Mouse (Mus musculus) G1E (cell line): ENCODE results near the gene Wasf2. TPM values are rescaled to one million over a fixed set of nuclear protein-coding genes. Genes with fewer than 3 reads are reported as not detected.

ENCODE experiments used
- ATAC-seq: 2 replicates; pipeline ENCODE4 v1.8.0; 2016; ENCODE audit warnings: mild to moderate bottlenecking; ENCODE audit not compliant: insufficient number of reproducible peaks, poor library complexity, low FRiP score, severe bottlenecking; ENCODE audit errors: extremely low read depth
- DNase-seq: peaks from one replicate; pipeline ENCODE4 v3.0.0; 2012; ENCODE audit warnings: low spot score
- H3K27me3 ChIP-seq: 2 replicates; pipeline ENCODE4 v1.6.1; 2012; ENCODE audit warnings: mild to moderate bottlenecking, low read length, inconsistent platforms; ENCODE audit not compliant: insufficient read depth
- H3K36me3 ChIP-seq: replicated peaks from 2 replicates; pipeline ENCODE3; 2012; ENCODE audit warnings: mild to moderate bottlenecking, inconsistent platforms
- H3K4me1 ChIP-seq: 2 replicates; pipeline ENCODE4 v1.6.1; 2012; ENCODE audit warnings: low read depth, low read length, inconsistent platforms, mixed read lengths; ENCODE audit not compliant: insufficient read depth
- H3K4me3 ChIP-seq: 2 replicates; pipeline ENCODE4 v1.5.1; 2012; ENCODE audit warnings: low read depth, mild to moderate bottlenecking, inconsistent platforms, low read length, moderate library complexity, mixed read lengths
- H3K9me3 ChIP-seq: replicated peaks from 2 replicates; pipeline ENCODE4 v1.6.1; 2012; ENCODE audit warnings: inconsistent platforms
- CTCF ChIP-seq: IDR thresholded peaks from 2 replicates; pipeline ENCODE4 v1.5.1; 2012; ENCODE audit warnings: low read depth, low read length, inconsistent platforms, mixed read lengths
- GATA1 ChIP-seq: IDR thresholded peaks from 2 replicates; pipeline ENCODE4 v1.6.1; 2012; ENCODE audit warnings: borderline replicate concordance, low read length, inconsistent platforms, mixed read lengths
- GATA2 ChIP-seq: IDR thresholded peaks from 2 replicates; pipeline ENCODE4 v1.6.1; 2012; ENCODE audit warnings: low read depth, low read length, inconsistent platforms, borderline replicate concordance
- POLR2AphosphoS5 ChIP-seq: IDR thresholded peaks from 2 replicates; pipeline ENCODE4 v1.6.1; 2012; ENCODE audit warnings: low read depth, low read length, inconsistent platforms; ENCODE audit not compliant: insufficient replicate concordance
- TAL1 ChIP-seq: conservative IDR thresholded peaks from 2 replicates; pipeline ENCODE4 v1.6.1; 2012; ENCODE audit warnings: low read depth, low read length, inconsistent platforms, mixed read lengths
- polyA plus RNA-seq: library from polyadenylated mRNA; stranded (reverse); fragments of >175 nt; gene quantifications from 2 replicates; pipeline ENCODE4 v1.2.3, GENCODE M21; 2012
- total RNA-seq, 2 experiments: library from RNA; stranded (forward) in 1 of 2; stranded (reverse) in 1 of 2; fragments of 200-1000 nt in 1 of 2; fragments of >200 nt in 1 of 2; fragmentation: Nextera tagmentation in 1 of 2; gene quantifications; 2 replicates each; pipeline ENCODE4 v1.2.3; 2014 to 2017

Gene Wasf2
- total and polyA plus RNA-seq, 3 experiments = 12.1 to 127 (median 58.3) TPM

GRCm38 (mm10) chr4:133087177-133087714, 43.1 kb upstream of the Wasf2 start:
- TF ChIP-seq GATA1 (no peak), TAL1 (no peak), GATA2 (no peak), POLR2AphosphoS5 (no peak), CTCF (no peak)
- DNase-seq (no peak), ATAC-seq (no peak)
- Histone ChIP-seq H3K27me3 (peaks cover 44% of the 10 kb centered on the region), H3K36me3 (no peaks in the 10 kb centered on the region), H3K4me3 (no peak overlapping the region), H3K4me1 (peaks cover 49% of the 10 kb centered on the region), H3K9me3 (no peaks in the 10 kb centered on the region)

DNA sequence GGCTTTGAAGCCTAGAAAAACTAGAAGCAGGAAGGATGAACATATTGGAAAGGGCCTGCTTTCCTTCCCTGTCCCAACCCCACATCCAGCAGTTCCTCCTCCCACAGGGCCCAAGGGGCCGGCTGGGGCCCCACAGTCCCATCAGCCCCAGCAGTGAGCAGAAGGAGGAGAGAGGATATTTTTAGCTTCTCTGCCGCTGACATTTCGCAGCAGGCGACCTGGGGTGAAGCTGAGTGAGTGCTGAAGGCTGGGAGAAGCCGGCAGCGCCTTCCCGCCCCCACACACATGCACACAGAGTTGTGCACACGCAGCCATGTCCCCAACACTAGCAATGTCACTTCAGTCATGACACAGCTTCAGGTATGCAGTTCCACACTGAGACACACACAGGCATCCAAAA, 42.5 kb upstream of the Wasf2 start:
- peaks cover 49% of the 10 kb centered on the region for H3K27me3 ChIP-seq
- peak overlapping the region; percentile 7; the same call in 1 of the 2 replicates for H3K4me3 ChIP-seq
- ATAC-seq (no peak), DNase-seq (no peak)
- no peaks in the 10 kb centered on the region for H3K36me3 ChIP-seq
- H3K4me1 ChIP-seq = peaks cover 49% of the 10 kb centered on the region
- no peaks in the 10 kb centered on the region for H3K9me3 ChIP-seq
- TF ChIP-seq TAL1 (no peak), GATA1 (no peak), POLR2AphosphoS5 (no peak), CTCF (no peak), GATA2 (no peak)

GRCm38 (mm10) chr4:133089319-133089718, 41.0 kb upstream of the Wasf2 start:
- no peak for DNase-seq
- no peak overlapping the region for H3K4me3 ChIP-seq
- peaks cover 51% of the 10 kb centered on the region for H3K4me1 ChIP-seq
- H3K36me3 ChIP-seq = no peaks in the 10 kb centered on the region
- H3K27me3 ChIP-seq = peaks cover 56% of the 10 kb centered on the region
- H3K9me3 ChIP-seq = no peaks in the 10 kb centered on the region
- no peak for TF ChIP-seq CTCF
- TF ChIP-seq TAL1 = no peak
- TF ChIP-seq POLR2AphosphoS5 = no peak
- no peak for TF ChIP-seq GATA2
- TF ChIP-seq GATA1 = no peak
- ATAC-seq = no peak

DNA sequence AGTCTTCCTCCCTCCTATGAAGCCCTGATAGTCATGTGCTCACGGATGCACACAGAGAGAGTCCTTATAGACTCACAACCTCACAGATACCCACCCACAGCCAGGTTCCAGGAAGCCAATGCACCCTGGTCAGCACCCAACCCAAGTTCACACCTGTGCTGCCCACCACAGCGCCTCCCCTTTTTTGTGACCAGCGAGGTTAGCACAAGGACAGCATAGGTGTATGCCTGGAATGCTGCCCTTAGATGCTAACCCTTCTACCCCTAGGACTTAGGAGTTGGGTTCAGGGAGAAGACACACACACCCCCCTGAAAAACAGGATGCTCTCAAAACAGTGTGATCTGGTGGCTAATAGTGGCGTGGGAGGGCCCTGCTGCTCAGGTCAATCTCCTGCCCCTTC, 40.5 kb upstream of the Wasf2 start:
- no peaks in the 10 kb centered on the region for H3K9me3 ChIP-seq
- no peaks in the 10 kb centered on the region for H3K36me3 ChIP-seq
- no peak for TF ChIP-seq POLR2AphosphoS5
- TF ChIP-seq GATA2 = no peak
- no peak for TF ChIP-seq GATA1
- no peak for TF ChIP-seq CTCF
- no peak for TF ChIP-seq TAL1
- peaks cover 49% of the 10 kb centered on the region for H3K4me1 ChIP-seq
- H3K4me3 ChIP-seq = no peak overlapping the region
- peaks cover 57% of the 10 kb centered on the region for H3K27me3 ChIP-seq
- ATAC-seq (no peak), DNase-seq (no peak)

DNA sequence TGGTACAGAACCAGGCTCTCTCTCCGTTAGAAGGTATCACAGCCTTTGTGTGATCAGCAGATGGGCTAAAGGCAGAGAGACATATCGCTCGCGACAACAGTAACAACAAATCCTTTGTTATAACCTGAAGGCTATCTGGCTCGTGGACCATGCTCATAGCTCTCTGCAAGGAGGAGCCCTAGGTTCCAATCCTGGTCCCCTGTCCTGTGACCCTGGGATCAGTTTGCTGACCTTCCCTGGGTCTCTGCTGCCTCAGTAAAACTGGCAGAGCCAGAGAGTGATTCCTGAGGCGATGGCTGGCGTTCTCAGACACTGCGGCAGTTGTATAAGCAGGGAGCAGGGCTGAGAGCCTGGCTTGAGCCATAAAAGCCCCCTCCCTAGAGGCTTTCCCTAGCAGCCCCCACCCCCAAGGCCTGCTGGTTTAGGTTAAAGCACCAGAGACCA, 40.0 kb upstream of the Wasf2 start:
- ATAC-seq (no peak), DNase-seq (no peak)
- TF ChIP-seq TAL1 (no peak), GATA2 (no peak), POLR2AphosphoS5 (no peak), CTCF (no peak), GATA1 (no peak)
- Histone ChIP-seq H3K27me3 (peaks cover 58% of the 10 kb centered on the region), H3K9me3 (no peaks in the 10 kb centered on the region), H3K4me3 (no peak overlapping the region), H3K4me1 (peaks cover 48% of the 10 kb centered on the region), H3K36me3 (no peaks in the 10 kb centered on the region)

GRCm38 (mm10) chr4:133090720-133091458, 39.4 kb upstream of the Wasf2 start:
- DNase-seq = no peak
- Histone ChIP-seq H3K36me3 (no peaks in the 10 kb centered on the region), H3K9me3 (no peaks in the 10 kb centered on the region), H3K27me3 (peaks cover 59% of the 10 kb centered on the region), H3K4me1 (peaks cover 42% of the 10 kb centered on the region), H3K4me3 (no peak overlapping the region)
- no peak for TF ChIP-seq CTCF
- no peak for TF ChIP-seq GATA1
- no peak for TF ChIP-seq TAL1
- no peak for TF ChIP-seq GATA2
- TF ChIP-seq POLR2AphosphoS5 = no peak
- ATAC-seq = no peak

DNA sequence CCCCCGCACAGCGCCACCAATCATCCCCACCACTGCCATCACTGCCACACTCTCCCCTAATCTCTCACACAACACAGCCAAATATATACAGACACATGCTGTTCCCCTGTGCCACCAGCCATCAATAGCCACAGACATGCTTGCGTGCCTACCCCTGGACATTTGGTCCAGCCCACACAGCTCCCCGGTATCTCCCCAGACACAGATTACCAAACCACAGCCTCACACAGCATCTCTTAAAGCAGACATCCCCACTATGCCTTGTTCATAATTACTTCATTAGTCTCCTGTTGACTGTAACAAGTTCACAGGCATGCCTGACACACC, 38.9 kb upstream of the Wasf2 start:
- Histone ChIP-seq H3K36me3 (no peaks in the 10 kb centered on the region), H3K27me3 (peaks cover 59% of the 10 kb centered on the region), H3K4me3 (no peak overlapping the region), H3K4me1 (peaks cover 42% of the 10 kb centered on the region), H3K9me3 (no peaks in the 10 kb centered on the region)
- no peak for TF ChIP-seq CTCF
- TF ChIP-seq POLR2AphosphoS5 = no peak
- no peak for TF ChIP-seq TAL1
- TF ChIP-seq GATA2 = no peak
- no peak for TF ChIP-seq GATA1
- ATAC-seq = no peak
- DNase-seq = no peak
